Mouse (Mus musculus) spleen, postnatal 14 days (tissue): ENCODE data around the gene Rbfox1.

Experiments used
- DNase-seq, 2 experiments: peaks; one replicate each; pipeline ENCODE4 v3.0.0; 2021 to 2022; ENCODE audit warnings: low spot score in 2 of 2

Gene Rbfox1

DNA sequence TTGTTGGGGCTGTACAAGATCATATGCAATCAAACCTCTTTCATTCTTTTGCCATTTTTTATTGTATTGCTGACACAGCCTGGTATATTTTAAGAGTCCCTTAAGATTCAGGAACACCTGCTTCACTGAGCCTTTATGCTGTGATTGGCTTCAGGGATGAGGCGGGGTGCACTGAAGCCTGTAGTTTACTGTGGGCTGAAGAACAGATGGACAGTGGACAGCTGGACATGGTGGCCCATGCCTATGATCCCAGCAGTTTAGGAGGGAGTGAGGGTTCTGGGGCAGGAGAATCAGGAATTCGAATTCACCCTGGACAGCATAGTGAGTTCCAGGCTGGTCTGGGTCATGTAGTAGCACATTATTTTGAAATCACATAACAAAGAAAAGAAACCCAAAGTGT is 1198.8 kb downstream of the Rbfox1 start:
- no peak for DNase-seq

- DNase-seq, result no peak
Measured at GRCm38 (mm10) chr16:7088601-7089430, 1203.7 kb downstream of the Rbfox1 start.

DNA sequence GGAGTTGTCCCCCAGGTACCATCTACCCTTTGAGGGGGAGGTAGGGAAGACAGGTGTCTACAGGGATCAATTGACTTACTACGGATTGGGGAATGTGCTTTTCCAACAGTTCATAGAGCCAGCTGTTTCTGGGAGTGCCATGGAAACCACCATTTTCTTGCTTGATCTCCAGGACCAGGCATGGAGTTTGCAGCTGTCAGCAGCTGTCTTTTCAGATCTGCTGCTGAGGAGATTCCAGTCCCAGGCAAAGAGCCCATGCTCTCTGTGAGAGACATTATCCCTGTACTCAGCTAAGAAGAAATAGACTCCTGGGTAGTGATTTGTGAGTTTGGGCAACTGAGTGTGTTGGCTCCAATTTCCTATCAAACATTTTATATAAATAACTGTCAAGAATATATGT is 1204.3 kb downstream of the Rbfox1 start:
- DNase-seq, result no peak

DNA sequence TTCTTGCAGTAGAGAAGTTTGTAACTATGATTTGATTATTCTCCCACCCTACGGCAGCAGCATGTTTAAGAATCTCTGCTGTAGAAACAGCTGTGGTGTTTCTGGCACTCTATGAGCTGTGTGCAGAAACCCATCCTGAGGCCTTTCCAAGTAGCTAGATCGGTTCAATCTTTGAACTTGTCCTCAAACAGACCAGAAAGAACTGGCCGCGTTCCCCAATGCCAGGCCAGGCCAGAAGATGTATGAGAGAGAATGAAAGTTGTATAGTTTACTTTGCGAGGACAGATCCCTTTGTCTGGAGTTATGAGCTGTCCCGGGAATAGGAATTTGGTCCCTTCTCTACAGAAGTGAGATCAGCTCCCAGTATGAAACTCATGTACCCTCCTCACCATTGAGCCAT is 1205.0 kb downstream of the Rbfox1 start:
- DNase-seq, result no peak

- no peak for DNase-seq
Measured at GRCm38 (mm10) chr16:7092811-7093210, 1207.7 kb downstream of the Rbfox1 start.

DNA sequence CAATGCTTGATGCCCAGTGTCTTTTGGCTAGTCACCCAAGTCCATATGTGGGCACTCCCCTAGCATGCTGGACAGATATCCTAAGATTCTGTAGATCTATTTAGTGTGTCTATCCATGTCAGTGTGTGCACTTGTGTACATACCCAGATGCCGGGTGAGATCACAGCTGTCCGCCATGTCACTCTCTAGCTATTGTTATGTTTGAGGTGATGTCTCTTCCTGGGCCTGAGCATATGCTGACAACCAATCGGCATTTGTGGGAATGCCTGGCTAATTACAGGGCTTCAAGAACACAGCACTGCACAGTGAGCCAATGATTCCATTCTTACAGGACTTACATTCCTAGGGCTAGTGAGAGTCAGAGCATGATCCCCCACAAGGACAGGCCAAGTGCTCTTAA is 1208.5 kb downstream of the Rbfox1 start:
- DNase-seq, result no peak

- no peak for DNase-seq
Measured at GRCm38 (mm10) chr16:7094181-7094749, 1209.1 kb downstream of the Rbfox1 start.

DNA sequence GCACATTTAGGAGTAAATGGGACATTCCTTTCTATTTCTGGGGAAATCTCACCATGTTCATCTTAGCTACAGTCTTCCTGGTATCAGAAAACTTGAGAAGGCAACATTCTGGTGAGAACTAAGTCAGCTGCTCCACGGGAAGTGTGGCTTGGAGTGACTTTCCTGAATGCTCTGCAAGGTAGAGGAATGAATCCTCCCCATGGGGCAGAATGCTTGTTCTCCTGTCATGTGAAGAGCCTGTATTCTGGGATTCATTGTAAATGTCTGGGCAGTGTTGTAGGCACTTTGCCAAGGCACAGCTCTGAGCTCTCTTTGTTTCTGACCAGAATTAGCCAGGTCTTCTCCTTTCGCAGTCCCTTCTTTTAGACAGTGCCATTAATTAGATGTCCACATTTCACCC is 1211.9 kb downstream of the Rbfox1 start:
- DNase-seq, result no peak

- no peak for DNase-seq
Measured at GRCm38 (mm10) chr16:7097951-7098710, 1213.0 kb downstream of the Rbfox1 start.

DNA sequence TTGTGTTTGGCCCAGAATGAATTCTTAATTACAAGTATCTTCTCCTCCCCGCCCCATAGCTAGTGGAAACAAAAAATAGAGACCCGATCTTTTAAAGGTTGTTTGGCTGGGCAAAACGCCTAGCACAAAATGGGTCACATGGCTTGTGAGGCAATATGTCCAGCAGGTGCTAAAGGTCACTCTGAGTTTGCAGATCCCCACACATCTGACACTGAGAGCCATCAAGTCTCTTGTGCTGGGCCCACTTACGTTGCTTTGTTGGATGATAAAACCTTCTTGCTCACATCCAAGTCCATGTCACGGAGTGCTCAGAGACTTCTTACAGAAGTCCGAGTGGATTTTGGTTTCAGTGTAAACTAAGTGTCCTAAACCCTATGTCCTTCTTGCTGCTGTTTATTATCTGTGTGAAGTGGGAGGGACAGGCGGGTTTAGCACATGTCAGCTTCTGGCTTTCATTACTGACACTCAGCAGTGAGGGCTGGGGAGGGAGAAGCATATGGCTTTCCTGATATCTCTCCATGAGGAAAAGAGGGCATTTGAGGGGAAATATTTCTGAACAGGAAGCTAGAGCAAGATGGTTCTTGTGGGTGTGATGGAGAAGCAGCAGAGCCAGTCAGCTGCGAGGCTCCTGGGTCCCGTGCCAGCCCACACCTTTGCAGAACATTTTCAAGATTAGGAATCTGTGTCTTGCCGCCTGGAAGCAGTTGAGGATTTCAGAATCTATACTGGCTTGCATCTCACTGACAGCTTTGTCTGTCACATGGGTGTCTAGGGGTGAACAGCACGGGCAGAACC is 1214.5 kb downstream of the Rbfox1 start:
- no peak for DNase-seq

GRCm38 (mm10) chr16:7102486-7102885 is 1217.3 kb downstream of the Rbfox1 start:
- DNase-seq, result no peak

DNA sequence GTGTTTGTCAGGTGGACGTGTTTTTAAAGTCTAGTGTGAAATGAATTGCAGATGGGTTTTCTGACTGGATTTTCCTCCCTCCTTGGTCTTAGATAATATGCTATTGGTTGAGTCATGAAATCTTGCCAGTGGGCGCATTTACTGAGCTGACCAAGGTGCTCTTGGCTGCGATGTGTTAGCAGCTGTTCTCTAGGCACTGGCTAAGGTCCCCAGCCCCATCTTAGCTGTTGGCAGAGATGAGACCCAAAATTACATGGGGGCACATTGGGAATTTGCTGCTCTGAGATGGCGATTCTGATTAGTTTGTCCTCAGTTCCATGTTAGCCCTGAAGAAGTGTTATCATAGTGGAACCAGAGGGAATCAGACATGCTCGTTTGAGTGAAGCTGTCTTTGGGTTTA is 1218.1 kb downstream of the Rbfox1 start:
- no peak for DNase-seq

GRCm38 (mm10) chr16:7106450-7107015 is 1221.4 kb downstream of the Rbfox1 start:
- no peak for DNase-seq

GRCm38 (mm10) chr16:7115945-7116344 is 1230.8 kb downstream of the Rbfox1 start:
- DNase-seq, result no peak

DNA sequence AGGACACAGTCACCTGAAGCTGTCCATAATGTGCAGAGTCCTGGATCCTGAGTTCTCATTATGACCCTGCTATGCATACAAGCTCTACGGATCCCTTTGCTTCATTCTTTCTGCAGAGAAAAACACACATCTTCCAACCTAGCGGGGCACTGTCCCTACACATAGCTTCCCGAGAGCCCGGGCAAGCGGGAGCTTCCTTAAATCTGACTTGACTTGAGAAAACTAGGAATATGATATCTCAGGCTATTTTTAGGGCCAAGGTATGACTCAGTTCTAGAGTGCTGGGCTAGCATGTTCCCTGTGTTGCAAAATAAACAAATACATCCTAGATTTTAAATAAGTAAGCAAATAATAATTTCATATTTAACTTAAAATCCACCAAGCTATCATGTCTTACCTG is 1244.4 kb downstream of the Rbfox1 start:
- DNase-seq, result no peak

- no peak for DNase-seq
Measured at GRCm38 (mm10) chr16:7132434-7132833, 1247.3 kb downstream of the Rbfox1 start.

DNA sequence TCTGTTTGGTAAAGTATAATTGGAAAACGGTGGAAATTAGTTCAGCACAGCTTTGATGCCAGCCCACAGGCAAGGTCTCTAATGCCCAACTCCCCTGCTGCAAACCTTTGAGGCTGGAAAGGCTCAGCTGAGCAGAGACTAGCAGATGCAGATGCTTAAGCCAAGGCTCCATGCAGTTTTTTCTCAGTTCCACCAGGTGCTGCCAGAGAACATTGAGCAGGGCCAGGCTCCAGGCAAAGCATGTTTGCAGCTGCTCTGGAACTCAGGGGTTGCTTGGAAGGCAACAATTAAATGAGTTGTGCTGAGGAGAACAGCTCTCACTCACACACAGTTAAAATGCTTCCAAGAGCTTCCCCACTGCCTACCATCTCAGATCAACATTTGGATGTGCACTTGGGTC is 1251.8 kb downstream of the Rbfox1 start:
- no peak for DNase-seq

- DNase-seq, result no peak
Measured at GRCm38 (mm10) chr16:7139480-7139879, 1254.3 kb downstream of the Rbfox1 start.

DNA sequence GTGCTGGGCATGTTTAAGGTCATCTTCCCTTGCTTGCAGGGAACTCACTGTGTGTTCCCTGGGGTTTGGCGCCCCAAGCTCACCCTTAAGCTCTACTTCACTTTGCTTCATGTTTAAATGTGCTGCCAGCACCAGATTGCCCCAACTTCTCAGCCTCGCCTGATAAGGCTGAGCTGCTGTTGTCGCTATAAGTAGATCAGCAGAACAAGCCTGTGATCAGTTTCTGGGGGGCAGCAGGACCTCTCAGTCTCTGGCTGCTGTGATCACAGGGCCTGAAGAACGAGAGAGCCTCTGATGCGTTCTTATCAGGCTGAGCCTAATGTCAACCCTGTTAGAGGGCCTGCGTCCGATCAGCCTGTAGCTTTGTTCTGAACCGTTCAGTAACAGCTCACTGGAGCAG is 1255.8 kb downstream of the Rbfox1 start:
- no peak for DNase-seq

DNA sequence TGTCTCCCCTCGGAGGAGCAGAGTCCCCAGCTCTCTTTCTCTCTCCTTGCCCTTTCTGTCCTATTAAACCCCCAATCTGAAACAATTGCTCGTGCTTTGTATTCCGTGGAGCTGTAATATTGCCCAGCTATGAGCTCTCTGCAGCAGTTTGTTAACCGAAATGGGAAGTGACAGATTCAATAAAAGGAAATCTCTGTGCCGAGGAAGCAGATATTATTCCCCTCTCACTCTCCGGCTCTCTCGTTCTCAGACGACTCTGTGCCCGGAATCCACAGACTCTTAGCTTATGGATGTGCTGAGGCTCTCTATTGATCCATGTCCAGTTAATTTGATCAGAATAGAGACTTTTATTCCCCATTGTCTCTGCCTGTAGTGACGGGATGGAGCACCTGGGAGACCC is 1260.3 kb downstream of the Rbfox1 start:
- DNase-seq, result no peak

GRCm38 (mm10) chr16:7146454-7146853 is 1261.3 kb downstream of the Rbfox1 start:
- DNase-seq, result no peak

DNA sequence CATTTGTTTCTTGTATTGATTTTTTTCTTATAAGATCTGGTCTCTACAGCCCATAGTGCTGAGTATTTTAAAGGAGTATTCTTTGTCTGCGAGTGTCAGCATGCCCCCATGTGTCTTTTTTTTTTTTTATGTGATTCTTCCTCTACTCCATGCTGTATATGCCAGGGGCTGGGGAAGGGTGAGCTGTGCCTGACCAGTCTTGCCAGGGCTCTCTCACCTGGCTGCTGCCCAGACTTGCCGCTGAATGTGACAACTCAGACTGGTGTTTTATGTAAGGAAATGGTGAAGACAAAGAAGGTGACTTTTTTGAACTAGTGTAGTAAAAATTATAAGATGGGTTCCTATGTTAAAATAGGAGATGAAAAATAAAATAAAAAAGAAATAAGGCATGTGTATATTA is 1262.7 kb downstream of the Rbfox1 start:
- no peak for DNase-seq
